Mouse (Mus musculus) cerebellum, adult 2 months (tissue): Measurements from ENCODE around the gene Cirbp. TPM values are rescaled to one million over a fixed set of nuclear protein-coding genes. Genes with fewer than 3 reads are reported as not detected.
"Not testable (repeated sequence)": the region's sequence is repeated elsewhere in the genome, so short reads cannot be mapped to it uniquely, and the experiment has no call there.

Experiments
- DNase-seq, 2 experiments: peaks; one replicate each; pipeline ENCODE4 v3.0.0; 2021
- H3K27ac ChIP-seq: fragments of 200-500 bp; 2 replicates; pipeline ENCODE4 v1.5.1; 2012; ENCODE audit warnings: low read length, control low read depth, inconsistent platforms; ENCODE audit not compliant: insufficient read depth
- H3K27me3 ChIP-seq: fragments of 200-500 bp; 2 replicates; pipeline ENCODE4 v1.6.1; 2012; ENCODE audit warnings: inconsistent platforms, mild to moderate bottlenecking, low read length, moderate library complexity; ENCODE audit not compliant: control insufficient read depth, insufficient read depth
- H3K4me1 ChIP-seq: fragments of 200-500 bp; 2 replicates; pipeline ENCODE4 v1.6.1; 2011; ENCODE audit warnings: low read length; ENCODE audit not compliant: control insufficient read depth, insufficient read depth
- H3K4me3 ChIP-seq: fragments of 200-500 bp; replicated peaks from 2 replicates; pipeline ENCODE3; 2011; ENCODE audit warnings: mild to moderate bottlenecking, low read depth, low read length, control low read depth; ENCODE audit not compliant: insufficient read depth
- CTCF ChIP-seq: fragments of 200-500 bp; IDR thresholded peaks from 2 replicates; pipeline ENCODE4 v1.5.1; 2011; ENCODE audit warnings: low read depth, mild to moderate bottlenecking, control low read depth, low read length, moderate library complexity, borderline replicate concordance; ENCODE audit not compliant: insufficient read depth
- POLR2A ChIP-seq: fragments of 200-500 bp; IDR thresholded peaks from 2 replicates; pipeline ENCODE4 v1.6.1; 2011; ENCODE audit warnings: low read length, control low read depth, borderline replicate concordance; ENCODE audit not compliant: insufficient read depth
- WGBS: fragments of 180-500 bp; shearing (Covaris S2); methylation state at CpG from one replicate; pipeline ENCODE4 v1.1.7; 2018; 5-methylcytosine and 5-hydroxymethylcytosine counted together
- polyA plus RNA-seq: library from polyadenylated mRNA; depleted of rRNA; stranded (reverse); fragments of >200 nt; gene quantifications from 2 replicates; pipeline ENCODE4 v1.2.3, GENCODE M21; 2012

The Cirbp gene
- polyA plus RNA-seq, 1 experiment = 240 TPM

- Histone ChIP-seq H3K27ac (no peak overlapping the region), H3K4me1 (peaks cover 3% of the 10 kb centered on the region), H3K4me3 (no peak overlapping the region), H3K27me3 (no peaks in the 10 kb centered on the region)
- no peak for TF ChIP-seq POLR2A
- peak; percentile 92 for TF ChIP-seq CTCF
- WGBS = 31% methylated on average over 3 of the region's 3 CpGs
- peak; percentile 84 to 85 for DNase-seq
These were observed 33.7 kb downstream of the Cirbp start for GRCm38 (mm10) chr10:80199440-80200008.

- H3K27ac ChIP-seq = no peak overlapping the region
- DNase-seq = no peak
- no peak for TF ChIP-seq CTCF
- no peak for TF ChIP-seq POLR2A
- H3K27me3 ChIP-seq = no peaks in the 10 kb centered on the region
- whole genome bisulfite sequencing = 73% methylated on average over 6 of the region's 6 CpGs
- peaks cover 3% of the 10 kb centered on the region for H3K4me1 ChIP-seq
- H3K4me3 ChIP-seq = no peak overlapping the region
These were observed 34.7 kb downstream of the Cirbp start for GRCm38 (mm10) chr10:80200485-80200884.

- TF ChIP-seq CTCF (no peak), POLR2A (no peak)
- H3K27me3 ChIP-seq = no peaks in the 10 kb centered on the region
- peaks cover 3% of the 10 kb centered on the region for H3K4me1 ChIP-seq
- no peak for DNase-seq
- 27% methylated on average over 7 of the region's 7 CpGs for whole genome bisulfite sequencing
- H3K27ac ChIP-seq = no peak overlapping the region
- H3K4me3 ChIP-seq = no peak overlapping the region
These were observed 38.3 kb downstream of the Cirbp start for GRCm38 (mm10) chr10:80204055-80204454.

GRCm38 (mm10) chr10:80207201-80207600 lies 41.4 kb downstream of the Cirbp start:
- Histone ChIP-seq H3K27me3 (no peaks in the 10 kb centered on the region), H3K4me1 (no peaks in the 10 kb centered on the region), H3K27ac (no peak overlapping the region), H3K4me3 (no peak overlapping the region)
- 66% methylated on average over 1 of the region's 1 CpGs for WGBS
- DNase-seq = no peak
- TF ChIP-seq POLR2A = no peak
- TF ChIP-seq CTCF = no peak

- H3K27me3 ChIP-seq = no peaks in the 10 kb centered on the region
- H3K27ac ChIP-seq = no peak overlapping the region
- 66% methylated on average over 10 of the region's 10 CpGs for WGBS
- no peak overlapping the region for H3K4me3 ChIP-seq
- TF ChIP-seq POLR2A (no peak), CTCF (no peak)
- DNase-seq = no peak
- no peaks in the 10 kb centered on the region for H3K4me1 ChIP-seq
These were observed 41.9 kb downstream of the Cirbp start for GRCm38 (mm10) chr10:80207676-80208075.

GRCm38 (mm10) chr10:80208248-80208647 lies 42.5 kb downstream of the Cirbp start:
- Histone ChIP-seq H3K27me3 (no peaks in the 10 kb centered on the region), H3K4me1 (no peaks in the 10 kb centered on the region), H3K4me3 (no peak overlapping the region), H3K27ac (no peak overlapping the region)
- no peak for DNase-seq
- 90% methylated on average over 4 of the region's 4 CpGs for WGBS
- TF ChIP-seq CTCF = no peak
- no peak for TF ChIP-seq POLR2A

GRCm38 (mm10) chr10:80208841-80209371 lies 43.1 kb downstream of the Cirbp start:
- TF ChIP-seq POLR2A (no peak), CTCF (no peak)
- DNase-seq = no peak
- Histone ChIP-seq H3K27me3 (no peaks in the 10 kb centered on the region), H3K4me3 (no peak overlapping the region), H3K27ac (no peak overlapping the region), H3K4me1 (no peaks in the 10 kb centered on the region)
- 24% methylated on average over 24 of the region's 24 CpGs for WGBS

GRCm38 (mm10) chr10:80211547-80212103 lies 45.8 kb downstream of the Cirbp start:
- WGBS = 76% methylated on average over 7 of the region's 7 CpGs
- H3K27me3 ChIP-seq, H3K4me3 ChIP-seq, DNase-seq, H3K27ac ChIP-seq, H3K4me1 ChIP-seq: not testable (repeated sequence)
